Mouse (Mus musculus): Measurements from ENCODE around the gene Xrcc2.

- TF ChIP-seq POLR2A (IDR thresholded peaks at IDR 0.05; ENCODE audit: low read depth, low read length) = no peak
- TF ChIP-seq CTCF (IDR thresholded peaks at IDR 0.05; ENCODE audit: extremely low read depth, insufficient read depth, insufficient read length, insufficient replicate concordance) = no peak
Observed at GRCm38 (mm10) chr5:25747904-25748303, 42.3 kb upstream of the Xrcc2 start.

All from spleen, adult 2 months (tissue).